Mouse (Mus musculus) embryonic fibroblast, embryonic 13.5 days (primary cell): Measurements from ENCODE around the gene Mroh3.

ENCODE experiments used
- CTCF ChIP-seq: IDR thresholded peaks from 2 replicates; pipeline ENCODE4 v1.5.1; 2011; ENCODE audit warnings: mild to moderate bottlenecking, control low read depth, low read length, moderate library complexity, borderline replicate concordance; ENCODE audit not compliant: insufficient read depth
- POLR2A ChIP-seq: IDR thresholded peaks from 2 replicates; pipeline ENCODE4 v1.6.1; 2011; ENCODE audit warnings: low read depth, mild to moderate bottlenecking, control low read depth, low read length, moderate library complexity

DNA sequence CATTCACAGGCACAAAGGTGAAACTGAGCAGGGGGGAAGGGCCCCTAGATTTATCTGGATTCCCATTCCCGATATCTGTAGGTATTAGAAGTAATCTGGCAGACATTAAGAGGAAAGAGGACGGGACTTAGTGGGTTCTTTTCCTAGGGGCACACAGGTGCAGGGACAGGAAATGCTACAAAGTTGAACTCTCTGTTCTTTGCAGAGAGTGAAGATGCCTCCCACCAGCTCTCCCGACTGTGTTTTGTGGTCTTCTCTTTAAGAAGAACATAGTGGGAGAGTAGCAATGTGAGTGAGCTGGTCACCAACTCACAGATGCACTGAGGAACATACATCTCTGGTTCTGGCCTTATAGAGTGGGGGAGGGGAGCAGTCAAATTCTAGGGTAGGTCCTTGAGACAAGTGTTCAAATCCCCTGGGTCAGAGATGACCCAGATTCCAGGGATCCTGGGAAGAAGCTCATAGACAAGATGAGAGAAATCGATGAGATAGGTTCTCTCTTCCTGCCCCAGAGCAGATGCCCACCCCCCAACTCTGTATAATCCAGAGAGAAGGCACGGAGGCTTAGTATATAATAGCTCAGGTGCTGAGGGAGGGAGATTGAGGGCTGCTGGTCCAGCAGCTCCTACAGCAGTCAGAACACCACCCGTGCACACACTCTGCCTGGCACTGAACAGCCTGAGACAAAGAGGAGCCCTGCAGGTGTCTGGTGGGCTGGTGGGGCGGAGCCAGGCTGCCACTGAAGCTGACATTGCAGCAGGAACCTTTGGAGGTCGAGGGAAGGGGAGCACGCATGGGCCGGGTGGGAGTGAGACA is 80.0 kb downstream of the Mroh3 start:
- TF ChIP-seq CTCF (no peak), POLR2A (no peak)
